Mouse (Mus musculus) adrenal gland (tissue): ENCODE measurements around the gene Fmo1.

ENCODE experiments used
- intact Hi-C: fragments of 180-260 bp; cut with DNase I; formaldehyde crosslinking; loops from one replicate; pipeline ENCODE4 v1.15.1; 2025
- long read RNA-seq, 2 experiments: library from polyadenylated mRNA; unstranded; transcript quantifications; one replicate each; pipeline ENCODE4 v2.0.0; 2020; ENCODE audit warnings: borderline replicate concordance in 1 of 2; ENCODE audit not compliant: insufficient replicate concordance in 1 of 2

Fmo1 gene
- long read RNA-seq, experiment 1, transcript Fmo1-201 (9 exons, 2,388 nt): major isoform, 29 of 37 reads
- long read RNA-seq, experiment 1, partial matches to known transcripts: 5 of 37 reads
- long read RNA-seq, experiment 1, other reads (novel, unspliced or antisense): 3 of 37 reads
- long read RNA-seq, experiment 2, partial matches to known transcripts: 7 of 14 reads
- long read RNA-seq, experiment 2, other reads (novel, unspliced or antisense): 6 of 14 reads

- intact Hi-C loops: no loop called here
Measured at GRCm38 (mm10) chr1:162866280-162866681, at the start of gene Fmo1. Gene Fmo1, minus strand, starts transcription at chr1:162866610.

GRCm38 (mm10) chr1:162914932-162915556 is 48.6 kb upstream of the Fmo1 start:
- intact Hi-C loops: no loop called here

GRCm38 (mm10) chr1:162912085-162912484 is 45.7 kb upstream of the Fmo1 start:
- intact Hi-C loops: no loop called here

GRCm38 (mm10) chr1:162901879-162902278 is 35.5 kb upstream of the Fmo1 start:
- intact Hi-C loops: no loop called here

- intact Hi-C loops: loop anchor here (5.0 kb wide), 2 partner anchors 159 to 174 kb away; no protein-coding TSS in a partner anchor
Measured at GRCm38 (mm10) chr1:162897838-162898811, 31.7 kb upstream of the Fmo1 start, which contains the start of gene Fmo2. Gene Fmo2, minus strand, starts transcription at chr1:162898726.

GRCm38 (mm10) chr1:162895900-162896299 is 29.5 kb upstream of the Fmo1 start:
- intact Hi-C loops: loop anchor here (5.0 kb wide), 2 partner anchors 161 to 176 kb away; no protein-coding TSS in a partner anchor

- intact Hi-C loops: no loop called here
Measured at GRCm38 (mm10) chr1:162893014-162893413, 26.6 kb upstream of the Fmo1 start.

- intact Hi-C loops: no loop called here
Measured at GRCm38 (mm10) chr1:162891980-162892451, 25.6 kb upstream of the Fmo1 start.

- intact Hi-C loops: no loop called here
Measured at GRCm38 (mm10) chr1:162888646-162889045, 22.2 kb upstream of the Fmo1 start.

- intact Hi-C loops: no loop called here
Measured at GRCm38 (mm10) chr1:162887644-162888043, 21.2 kb upstream of the Fmo1 start.

GRCm38 (mm10) chr1:162886138-162886816 is 19.9 kb upstream of the Fmo1 start:
- intact Hi-C loops: no loop called here

GRCm38 (mm10) chr1:162882681-162883080 is 16.3 kb upstream of the Fmo1 start:
- intact Hi-C loops: no loop called here

- intact Hi-C loops: no loop called here
Measured at GRCm38 (mm10) chr1:162879595-162880369, 13.4 kb upstream of the Fmo1 start.

- intact Hi-C loops: no loop called here
Measured at GRCm38 (mm10) chr1:162875091-162875490, 8.7 kb upstream of the Fmo1 start.

GRCm38 (mm10) chr1:162871701-162872311 is 5.4 kb upstream of the Fmo1 start:
- intact Hi-C loops: no loop called here

- intact Hi-C loops: no loop called here
Measured at GRCm38 (mm10) chr1:162870978-162871377, 4.6 kb upstream of the Fmo1 start.

GRCm38 (mm10) chr1:162867396-162867795 is 986 bp upstream of the Fmo1 start:
- intact Hi-C loops: no loop called here

- intact Hi-C loops: no loop called here
Measured at GRCm38 (mm10) chr1:162865493-162865830, 948 bp downstream of the Fmo1 start.

GRCm38 (mm10) chr1:162864816-162865492 is 1.5 kb downstream of the Fmo1 start:
- intact Hi-C loops: no loop called here
